Mouse (Mus musculus): Measurements from ENCODE around the gene Tnfrsf8. TPM values are rescaled to one million over a fixed set of nuclear protein-coding genes. Genes with fewer than 3 reads are reported as not detected.

Gene Tnfrsf8
- polyA plus RNA-seq, 1 experiment from 2014 or later = 0.07 TPM

GRCm38 (mm10) chr4:145219240-145219985, 95.6 kb downstream of the Tnfrsf8 start:
- Histone ChIP-seq H3K9ac (replicated peaks) (no peak overlapping the region), H3K9me3 (ENCODE audit: low read length) (no peaks in the 10 kb centered on the region), H3K4me3 (ENCODE audit: low read depth, low read length) (no peak overlapping the region), H3K27ac (ENCODE audit: low read depth) (peak overlapping the region; percentile 78), H3K36me3 (replicated peaks; ENCODE audit: insufficient read depth, low read length) (peaks cover 45% of the 10 kb centered on the region), H3K4me2 (ENCODE audit: low read depth, low read length) (no peak overlapping the region), H3K4me1 (ENCODE audit: insufficient read depth) (peaks cover 19% of the 10 kb centered on the region), H3K27me3 (ENCODE audit: insufficient read depth, low read length) (no peaks in the 10 kb centered on the region)
- DNase-seq (peak; percentile 75), ATAC-seq (peak; percentile 85)
- 48% methylated on average over 15 of the region's 15 CpGs for WGBS (ENCODE audit: insufficient replicate concordance)
- TF ChIP-seq EP300 (IDR thresholded peaks at IDR 0.05; ENCODE audit: low read depth) (peak; percentile 65), CTCF (IDR thresholded peaks at IDR 0.05; ENCODE audit: low read depth) (peak; percentile 80)

DNA sequence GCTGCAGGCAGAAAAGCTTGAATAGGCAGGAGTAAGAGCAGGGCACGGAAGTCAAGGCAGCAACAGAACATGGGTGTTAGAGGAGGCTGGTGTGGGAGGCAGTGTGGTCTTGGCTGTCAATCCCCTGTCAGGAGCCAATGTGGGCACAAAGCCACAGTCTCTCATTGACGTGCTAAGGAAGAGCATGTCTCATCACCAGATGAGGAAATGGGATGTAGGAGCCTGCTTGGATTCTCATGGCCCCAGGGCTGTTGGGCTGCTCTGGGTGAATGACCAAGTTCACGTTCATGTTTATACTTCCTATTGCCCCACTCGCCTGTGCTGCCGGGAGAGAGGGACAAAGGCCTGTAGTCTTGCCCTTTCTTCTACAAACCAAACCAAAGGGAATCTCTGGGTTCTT, 97.1 kb downstream of the Tnfrsf8 start:
- DNase-seq (no peak), ATAC-seq (no peak)
- peaks cover 19% of the 10 kb centered on the region for H3K4me1 ChIP-seq (ENCODE audit: insufficient read depth)
- H3K9me3 ChIP-seq (ENCODE audit: low read length) = no peaks in the 10 kb centered on the region
- TF ChIP-seq EP300 (IDR thresholded peaks at IDR 0.05; ENCODE audit: low read depth) (no peak), CTCF (IDR thresholded peaks at IDR 0.05; ENCODE audit: low read depth) (no peak)
- WGBS (ENCODE audit: insufficient replicate concordance) = 61% methylated on average over 5 of the region's 5 CpGs
- H3K27ac ChIP-seq (ENCODE audit: low read depth) = peak overlapping the region; percentile 78
- no peaks in the 10 kb centered on the region for H3K27me3 ChIP-seq (ENCODE audit: insufficient read depth, low read length)
- no peak overlapping the region for H3K4me3 ChIP-seq (ENCODE audit: low read depth, low read length)
- no peak overlapping the region for H3K4me2 ChIP-seq (ENCODE audit: low read depth, low read length)
- H3K36me3 ChIP-seq (replicated peaks; ENCODE audit: insufficient read depth, low read length) = peaks cover 38% of the 10 kb centered on the region
- no peak overlapping the region for H3K9ac ChIP-seq (replicated peaks)

Other genes with a start within 250 kb of the Tnfrsf8 start
- 6.6 and 7.0 TPM in 2 replicates for gene Vps13d, start 120.2 kb downstream of the Tnfrsf8 start, polyA plus RNA-seq (2015; fragmentation: Nextera tagmentation; extraction: Ambion mirVana)
- 7.2 and 9.4 TPM in 2 replicates for gene Tnfrsf1b, start 68.3 kb downstream of the Tnfrsf8 start, polyA plus RNA-seq (2015; fragmentation: Nextera tagmentation; extraction: Ambion mirVana)
- gene Zfp990, start 195.6 kb upstream of the Tnfrsf8 start, polyA plus RNA-seq (2015; fragmentation: Nextera tagmentation; extraction: Ambion mirVana) = not detected in 2 replicates